Mouse (Mus musculus) kidney, postnatal 4 days (tissue): ENCODE data around the gene Olfr15.
"Not testable (repeated sequence)": the region's sequence is repeated elsewhere in the genome, so short reads cannot be mapped to it uniquely, and the experiment has no call there.

Experiments used
- DNase-seq, 2 experiments: peaks; one replicate each; pipeline ENCODE4 v3.0.0; 2021; ENCODE audit warnings: mixed read lengths in 2 of 2

Gene Olfr15

GRCm38 (mm10) chr16:3830588-3831109 is at the start of gene Olfr15:
Gene Olfr15 (plus strand): TSS chr16:3830878.
- DNase-seq = no peak

GRCm38 (mm10) chr16:3781237-3781636 is 49.4 kb upstream of the Olfr15 start:
- DNase-seq = no peak

GRCm38 (mm10) chr16:3788394-3788793 is 42.3 kb upstream of the Olfr15 start:
- DNase-seq = no peak

DNA sequence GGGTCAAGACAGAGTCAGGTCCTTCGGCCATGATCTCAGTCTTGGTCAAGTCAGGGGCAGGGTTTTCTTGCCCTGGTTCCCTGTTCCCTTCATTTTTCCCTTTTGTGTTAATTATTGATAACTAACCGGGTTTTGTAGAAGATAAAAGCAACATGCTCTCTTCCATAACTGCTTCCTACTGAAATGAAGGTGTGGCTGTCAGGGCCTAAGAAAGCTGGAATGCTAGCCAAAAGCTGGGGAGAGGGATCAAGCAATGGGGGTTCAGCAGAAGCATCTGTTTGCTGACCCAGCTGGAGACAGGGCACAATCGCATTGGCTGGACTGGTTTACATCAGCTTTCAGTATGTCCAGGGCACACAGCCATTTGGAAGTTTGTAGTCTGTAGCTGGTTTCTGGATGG is 22.5 kb upstream of the Olfr15 start:
- no peak for DNase-seq

- DNase-seq = not testable (repeated sequence)
Measured at GRCm38 (mm10) chr16:3814667-3815066, 16.0 kb upstream of the Olfr15 start.

GRCm38 (mm10) chr16:3820202-3820601 is 10.5 kb upstream of the Olfr15 start:
- no peak for DNase-seq

DNA sequence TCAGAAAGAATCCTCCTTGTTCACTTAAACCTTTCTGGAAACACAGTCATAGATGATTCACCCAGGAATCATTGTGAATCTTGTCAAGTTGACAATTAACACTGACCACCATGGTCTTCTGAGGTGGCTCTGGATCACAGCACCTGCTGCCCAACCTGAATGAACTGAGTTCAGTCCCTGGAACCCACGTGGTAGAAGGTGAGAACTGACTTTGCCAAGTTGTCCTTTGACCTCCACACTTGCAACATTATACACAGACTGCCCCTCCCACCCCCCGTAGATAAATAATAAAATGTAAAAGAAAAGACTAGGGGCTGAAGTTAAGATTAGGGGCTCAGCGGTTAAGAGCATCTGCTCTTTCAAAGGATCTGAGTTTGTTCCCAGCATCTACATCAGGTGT is 2.7 kb upstream of the Olfr15 start:
- DNase-seq = no peak

DNA sequence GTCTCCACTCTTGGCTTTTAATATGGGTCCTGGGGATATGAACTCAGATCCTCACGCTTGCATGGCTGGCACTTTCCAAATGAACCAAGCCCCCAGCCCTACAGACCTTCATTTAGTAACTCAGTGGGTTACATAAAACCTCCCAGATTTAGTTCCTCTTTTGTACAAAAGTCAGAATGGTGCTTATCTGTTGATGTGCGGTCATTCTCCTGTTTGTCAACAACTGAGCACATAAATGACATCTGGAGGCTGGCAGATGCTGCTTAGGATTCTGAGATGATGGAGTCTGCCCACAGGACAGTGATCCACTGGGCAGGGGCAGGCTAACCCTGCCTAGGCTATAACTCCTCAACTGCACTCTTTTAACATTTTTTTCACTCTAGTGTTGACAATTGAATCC is 951 bp upstream of the Olfr15 start:
- no peak for DNase-seq

DNA sequence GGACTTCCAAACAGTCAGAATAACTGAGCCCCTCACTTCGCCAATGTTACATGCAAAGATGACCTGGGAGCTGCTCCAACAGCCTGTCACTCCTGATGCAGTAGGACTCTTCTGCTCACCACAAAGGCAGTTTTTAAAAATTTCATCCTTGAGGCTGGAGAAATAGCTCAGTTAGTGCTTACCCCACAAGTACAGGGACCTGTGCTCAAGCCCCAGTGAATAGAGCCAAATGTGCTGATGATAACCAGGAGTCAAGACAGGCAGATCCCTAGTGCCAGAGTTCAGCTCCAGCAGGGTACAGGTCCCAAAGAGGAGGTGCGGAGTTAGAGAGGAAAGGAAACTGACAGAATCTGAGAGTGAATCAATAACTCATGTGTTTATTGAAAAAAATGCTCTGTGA is 4.8 kb downstream of the Olfr15 start:
- no peak for DNase-seq

DNA sequence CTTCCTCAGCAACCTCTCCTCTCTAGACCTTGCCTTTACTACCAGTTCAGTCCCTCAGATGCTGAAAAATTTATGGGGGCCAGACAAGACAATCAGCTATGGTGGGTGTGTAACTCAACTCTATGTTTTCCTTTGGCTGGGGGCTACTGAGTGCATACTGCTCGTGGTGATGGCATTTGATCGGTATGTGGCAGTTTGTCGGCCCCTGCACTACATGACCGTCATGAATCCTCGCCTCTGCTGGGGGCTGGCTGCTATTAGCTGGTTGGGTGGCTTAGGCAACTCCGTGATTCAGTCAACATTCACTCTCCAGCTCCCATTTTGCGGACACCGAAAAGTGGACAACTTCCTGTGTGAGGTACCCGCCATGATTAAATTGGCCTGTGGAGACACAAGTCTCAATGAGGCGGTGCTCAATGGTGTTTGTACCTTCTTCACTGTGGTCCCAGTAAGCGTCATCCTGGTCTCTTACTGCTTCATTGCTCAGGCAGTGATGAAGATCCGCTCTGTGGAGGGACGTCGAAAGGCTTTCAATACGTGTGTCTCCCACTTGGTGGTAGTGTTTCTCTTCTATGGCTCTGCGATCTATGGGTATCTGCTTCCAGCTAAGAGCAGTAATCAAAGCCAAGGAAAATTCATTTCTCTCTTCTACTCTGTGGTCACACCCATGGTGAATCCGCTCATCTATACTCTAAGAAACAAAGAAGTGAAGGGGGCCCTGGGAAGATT is 8.6 kb downstream of the Olfr15 start:
- DNase-seq = peak in 1 of 2 experiments; percentile 45

- DNase-seq = no peak
Measured at GRCm38 (mm10) chr16:3842989-3843388, 12.3 kb downstream of the Olfr15 start.

DNA sequence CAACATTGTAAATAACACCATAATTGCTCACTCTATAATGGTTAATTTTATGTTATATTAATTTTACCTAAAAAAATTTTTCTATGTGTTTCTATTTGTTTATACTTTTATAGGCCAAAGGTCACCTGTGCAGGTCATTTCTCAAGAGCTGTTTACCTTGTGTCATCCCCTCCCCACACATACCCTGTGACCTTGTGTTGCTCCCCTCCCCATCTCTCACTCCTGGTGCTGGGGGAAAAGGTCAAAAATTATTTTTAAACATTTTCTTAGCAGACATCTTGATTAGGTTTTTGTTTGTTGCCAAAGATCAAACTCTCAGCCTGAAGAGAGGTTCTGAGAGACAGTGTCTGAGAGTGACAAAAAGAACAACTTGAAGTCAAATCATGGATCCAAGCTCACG is 13.1 kb downstream of the Olfr15 start:
- DNase-seq = no peak

DNA sequence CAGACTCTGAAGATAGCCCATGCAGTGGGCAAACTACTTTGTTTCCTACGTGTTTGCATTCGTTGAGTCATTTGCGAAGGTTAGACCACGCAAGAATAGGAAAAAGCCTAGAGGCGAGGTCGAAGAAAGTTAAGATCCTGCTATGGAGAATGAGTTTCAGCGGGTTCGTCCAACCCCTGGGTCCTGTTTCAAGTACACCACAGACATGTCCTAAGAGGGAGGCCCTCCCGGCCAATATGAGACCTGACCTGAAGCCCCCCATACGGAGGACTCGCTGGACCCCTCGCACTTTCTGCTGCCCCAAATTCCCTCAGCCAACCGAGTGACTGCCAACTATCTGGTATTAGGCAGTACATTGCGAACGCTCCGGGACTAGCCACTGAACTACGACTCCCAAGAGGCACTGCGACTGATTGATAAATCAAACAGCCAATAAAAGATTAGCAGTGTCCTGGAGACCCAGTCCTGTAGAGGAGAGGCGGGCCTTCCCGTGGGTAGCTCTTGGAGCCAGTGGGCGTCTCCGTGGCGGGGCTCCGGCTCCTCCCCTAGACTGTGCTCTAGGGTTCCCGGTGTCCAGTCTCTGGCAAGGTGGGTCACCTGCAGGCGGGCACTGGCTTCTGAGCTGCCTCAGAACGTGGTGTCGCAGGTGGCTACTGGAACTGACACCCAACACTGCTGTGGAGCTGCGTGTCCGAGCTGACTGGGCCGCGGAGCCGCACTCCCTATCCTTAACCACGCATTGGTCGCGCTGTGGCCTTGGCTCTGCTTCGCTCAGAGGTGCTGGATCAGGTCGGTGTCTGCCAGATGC is 16.2 kb downstream of the Olfr15 start, which contains the start of gene Zfp174:
Gene Zfp174, plus strand, starts transcription at position 558 of the 808 bp plus-strand sequence.
- peak; percentile 91 to 95 for DNase-seq

- no peak for DNase-seq
Measured at GRCm38 (mm10) chr16:3847871-3848270, 17.2 kb downstream of the Olfr15 start.

DNA sequence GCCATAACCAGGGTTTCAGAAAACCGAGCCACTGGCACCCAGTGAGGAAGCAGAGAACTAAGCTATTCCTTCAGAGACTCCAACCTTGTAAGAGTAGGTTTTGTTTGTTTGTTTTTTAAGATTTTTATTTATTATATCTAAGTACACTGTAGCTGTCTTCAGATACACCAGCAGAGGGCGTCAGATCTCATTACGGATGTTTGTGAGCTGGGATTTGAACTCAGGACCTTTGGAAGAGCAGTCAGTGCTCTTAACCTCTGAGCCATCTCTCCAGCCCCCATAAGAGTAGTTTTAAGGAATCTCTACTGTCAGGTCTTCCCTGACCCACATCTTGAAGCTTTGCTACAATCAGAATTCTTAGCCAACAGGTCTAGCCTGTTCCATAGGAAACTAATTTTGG is 17.7 kb downstream of the Olfr15 start:
- no peak for DNase-seq

GRCm38 (mm10) chr16:3851301-3851700 is 20.6 kb downstream of the Olfr15 start:
- DNase-seq = not testable (repeated sequence)

DNA sequence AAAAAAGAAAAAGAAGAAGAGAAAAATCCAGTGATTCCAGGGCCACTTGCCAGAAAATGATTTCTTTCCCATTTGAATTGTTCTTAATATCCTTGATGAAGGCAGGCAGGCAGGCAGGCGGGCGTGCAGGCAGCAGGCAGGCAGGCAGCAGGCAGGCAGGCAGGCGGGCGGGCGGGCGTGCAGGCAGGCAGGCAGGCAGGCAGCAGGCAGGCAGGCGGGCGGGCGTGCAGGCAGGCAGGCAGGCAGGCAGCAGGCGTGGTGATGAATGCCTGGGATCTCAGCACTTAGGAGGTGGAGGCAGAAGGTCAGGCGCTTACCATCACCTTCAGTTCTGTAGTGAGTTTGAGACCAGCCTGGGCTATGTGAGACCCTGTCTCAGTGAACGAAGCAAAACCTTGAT is 21.9 kb downstream of the Olfr15 start:
- no peak for DNase-seq

GRCm38 (mm10) chr16:3854437-3855182 is 23.9 kb downstream of the Olfr15 start:
- no peak for DNase-seq

DNA sequence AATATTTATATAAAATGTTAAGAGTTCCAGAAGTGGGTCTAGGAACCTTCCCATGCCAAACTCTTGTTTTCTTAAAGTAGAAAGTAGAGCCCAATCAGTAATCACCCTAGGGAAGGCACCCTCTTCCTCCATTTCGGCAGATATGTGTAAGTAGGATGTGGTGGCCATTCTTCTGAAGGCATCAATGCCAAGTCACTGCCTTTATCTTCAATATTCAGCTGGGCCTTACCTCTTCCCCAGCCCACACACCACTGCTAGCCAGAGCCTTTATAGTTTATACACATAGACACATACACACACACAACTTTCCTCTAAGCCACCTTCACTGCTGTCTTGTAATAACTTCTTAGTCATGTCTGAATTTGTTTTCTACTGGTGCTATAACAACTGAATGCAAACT is 25.1 kb downstream of the Olfr15 start:
- DNase-seq = no peak

DNA sequence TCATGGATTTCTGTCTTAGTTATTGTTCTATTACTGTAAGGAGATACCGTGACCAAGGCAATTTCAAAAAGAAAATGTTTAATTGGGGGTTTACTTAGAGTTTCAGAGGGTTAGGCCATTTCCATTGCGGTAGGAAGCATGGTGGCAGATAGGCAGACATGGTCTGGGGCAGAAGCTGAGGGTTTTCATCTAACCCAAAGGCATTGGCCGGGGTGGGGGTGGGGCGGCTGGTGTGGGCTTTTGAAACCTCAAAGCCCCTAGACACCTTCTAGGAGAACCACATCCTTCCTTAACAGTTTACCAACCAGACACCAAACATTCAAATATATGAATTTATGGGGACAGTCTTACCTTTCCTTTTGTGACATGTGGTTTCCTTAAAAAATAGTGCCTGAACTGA is 28.6 kb downstream of the Olfr15 start:
- DNase-seq = no peak

DNA sequence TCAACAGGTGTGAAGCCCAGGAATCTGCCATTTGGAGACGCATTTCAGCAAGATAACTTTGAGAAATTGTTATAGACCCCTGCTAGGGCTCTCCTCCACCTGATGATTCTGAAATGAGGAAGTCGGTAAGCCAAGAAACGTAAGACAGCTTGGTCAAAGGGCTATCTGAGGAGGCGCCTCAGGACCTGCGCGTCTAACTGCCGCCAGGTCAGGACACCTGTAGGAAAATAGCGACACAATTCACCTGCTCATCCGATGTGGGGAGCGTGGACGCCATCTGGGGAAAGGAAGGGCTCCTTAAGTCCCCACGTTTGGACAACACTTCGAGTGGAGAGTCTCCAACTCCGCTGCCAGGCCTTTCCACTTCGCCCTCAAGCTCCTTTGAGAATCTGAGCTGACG is 41.1 kb downstream of the Olfr15 start:
- no peak for DNase-seq

DNA sequence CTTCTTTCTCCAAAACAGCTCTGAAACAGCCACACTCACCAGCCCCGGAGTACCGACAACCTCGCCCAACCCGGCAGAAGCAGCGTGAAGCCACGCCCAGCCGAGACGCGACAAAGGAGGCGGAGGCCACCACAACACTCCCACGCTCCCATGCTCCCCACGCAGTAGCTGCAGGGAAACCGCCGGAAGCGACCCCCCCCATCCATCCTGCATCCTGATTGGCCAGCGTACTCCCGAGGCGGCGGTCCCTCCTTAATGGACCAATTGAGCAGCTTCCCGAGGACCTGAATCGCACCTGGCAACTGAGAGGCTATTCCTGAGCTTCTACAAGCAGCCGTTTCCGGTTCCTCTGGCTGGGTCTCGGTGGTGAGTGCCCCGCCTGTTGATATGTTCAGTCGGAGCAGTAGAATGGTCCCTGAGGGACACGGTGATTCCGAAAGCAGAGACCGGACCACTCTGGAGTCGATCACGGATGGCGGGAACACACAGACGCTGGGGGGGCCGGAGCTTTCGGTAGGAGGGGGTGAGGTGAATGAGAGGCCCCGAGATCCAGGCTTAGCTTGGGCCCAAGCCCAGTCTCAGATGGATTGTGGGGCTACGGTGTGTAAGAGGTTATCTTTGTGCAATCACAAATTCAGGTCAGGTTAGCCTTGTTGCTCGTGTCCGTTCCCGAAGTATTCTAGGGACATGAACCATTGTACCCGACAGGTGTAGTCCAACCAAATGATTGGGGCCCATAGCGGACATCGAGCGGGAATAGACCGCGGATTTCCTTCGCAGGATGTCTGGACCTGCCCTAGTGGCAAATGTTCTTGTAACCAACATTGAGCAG is 41.8 kb downstream of the Olfr15 start, which contains the start of gene Naa60:
Gene Naa60, plus strand, starts transcription at position 160 of the 832 bp plus-strand sequence.
- peak; percentile 95 to 97 for DNase-seq
